Mouse (Mus musculus) CH12.LX (cell line): ENCODE data around the gene Slc12a7. TPM values are rescaled to one million over a fixed set of nuclear protein-coding genes. Genes with fewer than 3 reads are reported as not detected.
A peak's percentile ranks its signal among the peaks of the same experiment; 100 is the strongest.

Source experiments
- DNase-seq: peaks from one replicate; pipeline ENCODE4 v3.0.0-alpha.2; 2013; ENCODE audit errors: extremely low read depth
- H3K27ac ChIP-seq: 2 replicates; pipeline ENCODE4 v1.5.1; 2012; ENCODE audit warnings: low read depth, mild to moderate bottlenecking, control low read depth, moderate library complexity; ENCODE audit not compliant: insufficient read depth
- H3K27me3 ChIP-seq: replicated peaks from 2 replicates; pipeline ENCODE3; 2012; ENCODE audit warnings: inconsistent platforms
- H3K36me3 ChIP-seq, 2 experiments: replicated peaks in 1 of 2; 2 replicates each; pipeline versions ENCODE3 to v1.6.1; 2012; ENCODE audit warnings: inconsistent platforms in 1 of 2, low read length in 1 of 2, mild to moderate bottlenecking in 1 of 2, mixed read lengths in 1 of 2, moderate library complexity in 1 of 2; ENCODE audit not compliant: control insufficient read depth in 1 of 2, insufficient read depth in 1 of 2
- H3K4me1 ChIP-seq, 2 experiments: 2 replicates each; pipeline ENCODE4 v1.6.1; 2012; ENCODE audit warnings: inconsistent platforms in 1 of 2, moderate library complexity in 1 of 2; ENCODE audit not compliant: insufficient read depth in 2 of 2, control insufficient read depth in 1 of 2
- H3K4me2 ChIP-seq: 2 replicates; pipeline ENCODE4 v1.6.1; 2012; ENCODE audit warnings: low read depth, mild to moderate bottlenecking, control low read depth; ENCODE audit not compliant: poor library complexity, insufficient read depth, severe bottlenecking
- H3K4me3 ChIP-seq, 3 experiments: fragments of 150-350 bp in 1 of 3; sonication (generic) in 1 of 3; replicated peaks in 1 of 3; 2 replicates each; pipeline versions ENCODE3 to v1.5.1; 2011 to 2012; ENCODE audit warnings: low read depth in 2 of 3, low read length in 2 of 3, mild to moderate bottlenecking in 2 of 3, moderate library complexity in 2 of 3, control low read depth in 1 of 3, improper control_type of control experiment in 1 of 3, inconsistent platforms in 1 of 3, mixed read lengths in 1 of 3; ENCODE audit not compliant: poor library complexity in 1 of 3
- H3K79me2 ChIP-seq: replicated peaks from 2 replicates; pipeline ENCODE4 v1.6.1; 2012; ENCODE audit warnings: mild to moderate bottlenecking, moderate library complexity; ENCODE audit not compliant: control insufficient read depth, poor library complexity, insufficient read depth, severe bottlenecking; ENCODE audit errors: extremely low read depth
- H3K9ac ChIP-seq: 2 replicates; pipeline ENCODE4 v1.6.1; 2012; ENCODE audit warnings: low read depth, mild to moderate bottlenecking, control low read depth, moderate library complexity; ENCODE audit not compliant: insufficient read depth
- H3K9me3 ChIP-seq: replicated peaks from 2 replicates; pipeline ENCODE3; 2012; ENCODE audit warnings: low read length, inconsistent platforms, mixed read lengths
- BHLHE40 ChIP-seq: IDR thresholded peaks from 2 replicates; pipeline ENCODE4 v1.6.1; 2011; ENCODE audit warnings: mild to moderate bottlenecking, low read depth, low read length, improper control_type of control experiment
- CTCF ChIP-seq, 2 experiments: IDR thresholded peaks in 1 of 2; conservative IDR thresholded peaks in 1 of 2; 2 replicates each; pipeline ENCODE4 v1.5.1; 2011 to 2012; ENCODE audit warnings: low read depth in 2 of 2, low read length in 2 of 2, improper control_type of control experiment in 1 of 2, inconsistent platforms in 1 of 2, mild to moderate bottlenecking in 1 of 2, moderate library complexity in 1 of 2
- EP300 ChIP-seq: IDR thresholded peaks from 2 replicates; pipeline ENCODE4 v1.6.1; 2011; ENCODE audit warnings: low read length, improper control_type of control experiment
- ETS1 ChIP-seq: conservative IDR thresholded peaks from 2 replicates; pipeline ENCODE4 v1.6.1; 2012; ENCODE audit warnings: low read depth, mild to moderate bottlenecking, inconsistent platforms, low read length, improper control_type of control experiment, moderate library complexity
- HCFC1 ChIP-seq: IDR thresholded peaks from 2 replicates; pipeline ENCODE4 v1.6.1; 2012; ENCODE audit warnings: low read depth, mild to moderate bottlenecking, inconsistent platforms, low read length, improper control_type of control experiment
- IRF4 ChIP-seq: IDR thresholded peaks from 2 replicates; pipeline ENCODE4 v1.6.1; 2014; ENCODE audit warnings: low read depth, mild to moderate bottlenecking, inconsistent platforms, low read length, improper control_type of control experiment
- JUN ChIP-seq: IDR thresholded peaks from 2 replicates; pipeline ENCODE4 v1.6.1; 2011; ENCODE audit warnings: low read depth, mild to moderate bottlenecking, low read length, improper control_type of control experiment, moderate library complexity; ENCODE audit not compliant: insufficient read depth
- JUND ChIP-seq: conservative IDR thresholded peaks from 2 replicates; pipeline ENCODE4 v1.6.1; 2011; ENCODE audit warnings: low read depth, low read length, improper control_type of control experiment
- KAT2A ChIP-seq: IDR thresholded peaks from 2 replicates; pipeline ENCODE4 v1.6.1; 2012; ENCODE audit warnings: low read length, improper control_type of control experiment, inconsistent platforms; ENCODE audit not compliant: insufficient replicate concordance
- MAFK ChIP-seq: IDR thresholded peaks from 2 replicates; pipeline ENCODE4 v1.6.1; 2011; ENCODE audit warnings: low read length, improper control_type of control experiment; ENCODE audit not compliant: insufficient replicate concordance
- MAZ ChIP-seq: IDR thresholded peaks from 2 replicates; pipeline ENCODE4 v1.6.1; 2012; ENCODE audit warnings: low read depth, mild to moderate bottlenecking, inconsistent platforms, low read length, improper control_type of control experiment, moderate library complexity
- MEF2A ChIP-seq: IDR thresholded peaks from 2 replicates; pipeline ENCODE4 v1.6.1; 2014; ENCODE audit warnings: low read depth, mild to moderate bottlenecking, inconsistent platforms, low read length, improper control_type of control experiment, borderline replicate concordance
- MYC ChIP-seq: IDR thresholded peaks from 2 replicates; pipeline ENCODE4 v1.6.1; 2011; ENCODE audit warnings: low read depth, mild to moderate bottlenecking, improper control_type of control experiment, low read length
- NRF1 ChIP-seq: IDR thresholded peaks from 2 replicates; pipeline ENCODE4 v1.6.1; 2014; ENCODE audit warnings: low read depth, mild to moderate bottlenecking, inconsistent platforms, low read length, improper control_type of control experiment, moderate library complexity
- PAX5 ChIP-seq: IDR thresholded peaks from 2 replicates; pipeline ENCODE4 v1.6.1; 2012; ENCODE audit warnings: low read length, inconsistent platforms, mixed read lengths
- POLR2AphosphoS2 ChIP-seq: IDR thresholded peaks from 2 replicates; pipeline ENCODE4 v1.6.1; 2011; ENCODE audit warnings: low read depth, low read length, improper control_type of control experiment
- TBP ChIP-seq: conservative IDR thresholded peaks from 2 replicates; pipeline ENCODE4 v1.6.1; 2011; ENCODE audit warnings: low read depth, low read length, improper control_type of control experiment
- TCF12 ChIP-seq: IDR thresholded peaks from 2 replicates; pipeline ENCODE4 v1.6.1; 2014; ENCODE audit warnings: low read depth, mild to moderate bottlenecking, inconsistent platforms, low read length, improper control_type of control experiment
- UBTF ChIP-seq: IDR thresholded peaks from 2 replicates; pipeline ENCODE4 v1.6.1; 2012; ENCODE audit warnings: low read depth, mild to moderate bottlenecking, inconsistent platforms, low read length, improper control_type of control experiment, moderate library complexity
- USF1 ChIP-seq: IDR thresholded peaks from 2 replicates; pipeline ENCODE4 v1.6.1; 2014; ENCODE audit warnings: low read depth, mild to moderate bottlenecking, inconsistent platforms, low read length, improper control_type of control experiment
- USF2 ChIP-seq: conservative IDR thresholded peaks from 2 replicates; pipeline ENCODE4 v1.6.1; 2011; ENCODE audit warnings: low read depth, low read length, improper control_type of control experiment
- ZC3H11A ChIP-seq: IDR thresholded peaks from 2 replicates; pipeline ENCODE4 v1.6.1; 2012; ENCODE audit warnings: low read depth, mild to moderate bottlenecking, inconsistent platforms, low read length, improper control_type of control experiment
- ZKSCAN1 ChIP-seq: IDR thresholded peaks from 2 replicates; pipeline ENCODE4 v1.6.1; 2012; ENCODE audit warnings: low read depth, inconsistent platforms, low read length, improper control_type of control experiment, borderline replicate concordance
- ZNF384 ChIP-seq: IDR thresholded peaks from 2 replicates; pipeline ENCODE4 v1.6.1; 2012; ENCODE audit warnings: low read depth, low read length, improper control_type of control experiment, inconsistent platforms
- dilution Hi-C: fragments of 300-500 bp; cut with MboI; formaldehyde crosslinking; loops from 2 replicates; pipeline ENCODE4 v1.14.3; 2020; ENCODE audit warnings: low sequenced_read_pairs; ENCODE audit not compliant: extremely low pct_unique_long_range_greater_than_20kb, extremely low pct_ligation_motif_present
- in situ Hi-C: fragments of 300-500 bp; cut with MboI; formaldehyde crosslinking; loops from 3 replicates; pipeline ENCODE4 v1.14.3; 2019; ENCODE audit warnings: low sequenced_read_pairs, low pct_ligation_motif_present, low pct_unique_long_range_greater_than_20kb, mixed read lengths
- polyA plus RNA-seq: library from polyadenylated mRNA; unstranded; fragments of >175 nt; gene quantifications from 2 replicates; pipeline ENCODE4 v1.2.1, GENCODE M21; 2012; ENCODE audit warnings: low read depth; ENCODE audit not compliant: insufficient read length
- total RNA-seq, 2 experiments: library from RNA; depleted of rRNA; stranded (reverse); fragments of 300-350 nt in 1 of 2; fragments of >200 nt in 1 of 2; gene quantifications; 2 replicates each; pipeline ENCODE4 v1.2.3; 2012 to 2014

Gene Slc12a7
- total and polyA plus RNA-seq, 3 experiments: 1.0 to 5.8 (median 2.5) TPM

- TF ChIP-seq MEF2A (no peak), ETS1 (no peak), USF2 (no peak), TCF12 (no peak), TBP (no peak), MAZ (no peak), ZNF384 (no peak), ZC3H11A (no peak), UBTF (no peak)
- H3K79me2 ChIP-seq: no peaks in the 10 kb centered on the region
- H3K27me3 ChIP-seq: peaks cover 9% of the 10 kb centered on the region
- in situ Hi-C loops: loop anchor here (5.0 to 10.0 kb wide), 3 partner anchors 37 to 189 kb away; no protein-coding TSS in a partner anchor
- peak overlapping the region; percentile 16; the same call in 1 of the 2 replicates for H3K4me2 ChIP-seq
- no peaks in the 10 kb centered on the region for H3K9me3 ChIP-seq
- dilution Hi-C loops: no loop called here
- no peak overlapping the region for H3K27ac ChIP-seq
- 0 out of 4 replicates have a peak, but pooled peaks cover 0 to 2% of the 10 kb centered on the region in 2 experiments for H3K4me1 ChIP-seq
- H3K36me3 ChIP-seq: no peaks in the 10 kb centered on the region
- H3K9ac ChIP-seq: no peak overlapping the region
- H3K4me3 ChIP-seq: no peak overlapping the region
- no peak for DNase-seq
These were observed 7.6 kb upstream of the Slc12a7 start for GRCm38 (mm10) chr13:73725315-73725714.

GRCm38 (mm10) chr13:73727621-73728025 lies 5.3 kb upstream of the Slc12a7 start:
- in situ Hi-C loops (loop anchor here (5.0 to 10.0 kb wide), 3 partner anchors 35 to 187 kb away; no protein-coding TSS in a partner anchor), dilution Hi-C loops (no loop called here)

More at GRCm38 (mm10) chr13:73727621-73728025, 5.3 kb upstream of the Slc12a7 start:
- no peak overlapping the region for H3K27ac ChIP-seq
- H3K27me3 ChIP-seq: peaks cover 8% of the 10 kb centered on the region
- H3K9ac ChIP-seq: no peak overlapping the region
- no peak overlapping the region for H3K4me3 ChIP-seq
- no peaks in the 10 kb centered on the region for H3K36me3 ChIP-seq
- no peaks in the 10 kb centered on the region for H3K79me2 ChIP-seq
- 0 out of 4 replicates have a peak, but pooled peaks cover 0 to 2% of the 10 kb centered on the region in 2 experiments for H3K4me1 ChIP-seq
- H3K9me3 ChIP-seq: no peaks in the 10 kb centered on the region
- DNase-seq: no peak
- TF ChIP-seq IRF4 (no peak), NRF1 (no peak), TCF12 (no peak), MAFK (no peak), TBP (no peak), EP300 (no peak), JUN (no peak), ZNF384 (no peak), CTCF (conservative IDR thresholded peaks at IDR 0.05 in 1 of 2, IDR thresholded peaks at IDR 0.05 in 1 of 2; ENCODE audit: low read depth in 2 of 2, low read length in 2 of 2) (no peak), MYC (no peak), JUND (no peak), HCFC1 (no peak), MAZ (no peak), KAT2A (no peak), ZKSCAN1 (no peak), BHLHE40 (no peak), POLR2AphosphoS2 (no peak), UBTF (no peak), USF1 (no peak), PAX5 (no peak)
- no peak overlapping the region for H3K4me2 ChIP-seq
